Mouse (Mus musculus): ENCODE results near the gene Cavin3. TPM values are rescaled to one million over a fixed set of nuclear protein-coding genes. Genes with fewer than 3 reads are reported as not detected.
"Not testable (repeated sequence)": the region's sequence is repeated elsewhere in the genome, so short reads cannot be mapped to it uniquely, and the experiment has no call there.

Cavin3 gene
- polyA plus RNA-seq, 1 experiment from 2014 or later = 17.8 TPM

DNA sequence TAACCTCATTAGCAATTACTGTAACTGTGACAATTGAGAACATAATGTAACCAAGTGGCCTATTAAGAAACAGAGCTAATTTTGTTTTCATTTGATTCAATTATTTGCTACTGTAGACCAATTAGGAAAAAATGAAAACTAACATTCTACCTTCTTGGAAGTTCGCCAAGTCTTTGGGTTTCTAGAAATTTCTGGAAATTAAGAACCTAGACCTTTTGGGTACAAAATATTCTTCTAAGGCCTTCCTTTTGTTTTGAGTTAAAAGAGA, 4.7 kb downstream of the Cavin3 start:
- DNase-seq (ENCODE audit: low spot score) (no peak), ATAC-seq (replicated peaks; ENCODE audit: low FRiP score) (no peak)
- Histone ChIP-seq H3K9ac (ENCODE audit: low read depth, low read length) (no peak overlapping the region), H3K36me3 (ENCODE audit: control insufficient read depth, insufficient read depth, low read length) (no peaks in the 10 kb centered on the region), H3K27me3 (replicated peaks; ENCODE audit: control insufficient read depth, insufficient read depth, low read length) (peaks cover 17% of the 10 kb centered on the region), H3K4me1 (replicated peaks; ENCODE audit: control insufficient read depth, insufficient read depth, low read length) (peaks cover 5% of the 10 kb centered on the region), H3K9me3 (ENCODE audit: control insufficient read depth, low read length) (no peaks in the 10 kb centered on the region), H3K27ac (ENCODE audit: low read depth, low read length) (no peak overlapping the region), H3K4me2 (no peak overlapping the region), H3K4me3 (ENCODE audit: low read depth, low read length) (no peak overlapping the region)
- 84% methylated on average over 1 of the region's 1 CpGs for WGBS

DNA sequence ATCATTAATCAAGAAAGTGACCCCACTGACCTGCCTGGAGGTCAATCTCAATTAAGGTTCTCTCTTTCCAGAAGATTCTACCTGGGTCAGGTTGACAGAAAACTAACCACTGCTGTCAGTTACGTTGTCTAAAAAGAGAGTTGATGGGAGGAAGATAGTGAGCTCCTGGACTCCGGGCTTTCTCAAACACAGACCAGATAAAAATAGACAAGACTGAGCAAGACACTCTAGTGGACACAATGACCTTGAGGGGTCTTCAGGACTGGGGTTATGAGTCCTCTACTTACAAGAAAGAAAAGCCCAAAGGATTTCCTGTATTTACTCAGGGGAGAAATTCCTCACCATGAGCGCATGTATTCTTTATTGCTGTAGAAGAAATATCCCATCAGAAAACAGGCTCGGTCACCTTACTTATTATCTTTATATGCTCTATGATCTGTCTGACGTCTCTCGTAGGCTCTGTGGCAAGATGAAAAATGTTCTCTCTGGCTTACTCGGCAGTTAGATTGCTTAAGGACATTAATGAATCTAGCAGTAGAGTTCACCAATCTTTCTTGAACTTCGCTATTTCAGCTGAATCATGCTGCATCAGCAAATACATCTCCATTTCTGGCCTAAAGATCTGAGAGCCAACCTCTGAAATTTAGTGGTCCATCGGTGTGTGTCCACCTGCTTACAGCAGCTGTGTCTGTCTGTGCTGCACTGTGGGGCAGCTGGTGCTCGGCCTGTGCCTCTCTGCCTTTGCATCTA, 5.2 kb downstream of the Cavin3 start:
- Histone ChIP-seq H3K4me1 (replicated peaks; ENCODE audit: control insufficient read depth, insufficient read depth, low read length) (peaks cover 3% of the 10 kb centered on the region), H3K9me3 (ENCODE audit: control insufficient read depth, low read length) (no peaks in the 10 kb centered on the region), H3K9ac (ENCODE audit: low read depth, low read length) (no peak overlapping the region), H3K27me3 (replicated peaks; ENCODE audit: control insufficient read depth, insufficient read depth, low read length) (peaks cover 13% of the 10 kb centered on the region), H3K27ac (ENCODE audit: low read depth, low read length) (no peak overlapping the region), H3K36me3 (ENCODE audit: control insufficient read depth, insufficient read depth, low read length) (no peaks in the 10 kb centered on the region), H3K4me3 (ENCODE audit: low read depth, low read length) (no peak overlapping the region), H3K4me2 (no peak overlapping the region)
- WGBS = 75% methylated on average over 10 of the region's 10 CpGs
- ATAC-seq (replicated peaks; ENCODE audit: low FRiP score) (no peak), DNase-seq (ENCODE audit: low spot score) (no peak)

- Histone ChIP-seq H3K27me3 (replicated peaks; ENCODE audit: control insufficient read depth, insufficient read depth, low read length) (no peaks in the 10 kb centered on the region), H3K4me1 (replicated peaks; ENCODE audit: control insufficient read depth, insufficient read depth, low read length) (no peaks in the 10 kb centered on the region), H3K27ac (ENCODE audit: low read depth, low read length) (no peak overlapping the region), H3K9ac (ENCODE audit: low read depth, low read length) (no peak overlapping the region), H3K9me3 (ENCODE audit: control insufficient read depth, low read length) (no peaks in the 10 kb centered on the region), H3K4me2 (no peak overlapping the region), H3K4me3 (ENCODE audit: low read depth, low read length) (no peak overlapping the region), H3K36me3 (ENCODE audit: control insufficient read depth, insufficient read depth, low read length) (no peaks in the 10 kb centered on the region)
- WGBS = 61% methylated on average over 7 of the region's 7 CpGs
- ATAC-seq (replicated peaks; ENCODE audit: low FRiP score) (no peak), DNase-seq (ENCODE audit: low spot score) (no peak)
These were observed 6.6 kb downstream of the Cavin3 start for GRCm38 (mm10) chr7:105475396-105475949.

DNA sequence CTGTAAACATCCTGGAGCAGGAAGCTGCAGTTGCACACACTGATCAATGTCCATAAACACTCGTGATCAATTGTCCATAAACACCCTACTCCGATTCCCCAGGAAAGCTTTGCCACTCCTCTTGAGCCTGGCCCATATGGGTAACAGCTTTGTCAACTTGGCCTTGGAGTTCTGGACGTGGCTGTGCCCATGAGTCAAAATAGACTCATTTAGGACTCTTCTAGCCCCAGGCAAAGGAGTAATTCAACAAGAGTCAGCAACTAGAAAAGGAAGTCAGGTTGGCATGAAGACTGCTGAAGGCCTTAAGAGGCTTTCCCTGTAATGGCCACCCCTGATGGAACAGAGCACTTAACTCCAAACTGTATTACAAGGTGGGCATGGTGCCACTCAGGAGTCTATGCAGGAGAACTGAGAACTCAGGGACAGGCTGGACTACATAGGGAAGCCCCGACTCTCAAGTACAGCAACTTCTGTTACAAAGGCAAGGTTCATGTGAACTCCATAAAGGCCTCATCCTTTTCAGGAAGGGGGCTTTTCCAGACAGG, 7.3 kb downstream of the Cavin3 start:
- Histone ChIP-seq H3K4me2 (no peak overlapping the region), H3K36me3 (ENCODE audit: control insufficient read depth, insufficient read depth, low read length) (no peaks in the 10 kb centered on the region), H3K27me3 (replicated peaks; ENCODE audit: control insufficient read depth, insufficient read depth, low read length) (no peaks in the 10 kb centered on the region), H3K9ac (ENCODE audit: low read depth, low read length) (no peak overlapping the region), H3K4me3 (ENCODE audit: low read depth, low read length) (no peak overlapping the region), H3K9me3 (ENCODE audit: control insufficient read depth, low read length) (no peaks in the 10 kb centered on the region), H3K27ac (ENCODE audit: low read depth, low read length) (no peak overlapping the region), H3K4me1 (replicated peaks; ENCODE audit: control insufficient read depth, insufficient read depth, low read length) (no peaks in the 10 kb centered on the region)
- 77% methylated on average over 4 of the region's 4 CpGs for WGBS
- DNase-seq (ENCODE audit: low spot score) (no peak), ATAC-seq (replicated peaks; ENCODE audit: low FRiP score) (no peak)

GRCm38 (mm10) chr7:105472607-105473006, 9.5 kb downstream of the Cavin3 start:
- 63% methylated on average over 1 of the region's 1 CpGs for WGBS
- Histone ChIP-seq H3K4me3 (ENCODE audit: low read depth, low read length) (no peak overlapping the region), H3K27me3 (replicated peaks; ENCODE audit: control insufficient read depth, insufficient read depth, low read length) (no peaks in the 10 kb centered on the region), H3K27ac (ENCODE audit: low read depth, low read length) (no peak overlapping the region), H3K9me3 (ENCODE audit: control insufficient read depth, low read length) (no peaks in the 10 kb centered on the region), H3K4me2 (no peak overlapping the region), H3K9ac (ENCODE audit: low read depth, low read length) (no peak overlapping the region), H3K36me3 (ENCODE audit: control insufficient read depth, insufficient read depth, low read length) (no peaks in the 10 kb centered on the region), H3K4me1 (replicated peaks; ENCODE audit: control insufficient read depth, insufficient read depth, low read length) (no peaks in the 10 kb centered on the region)
- no peak for ATAC-seq (replicated peaks; ENCODE audit: low FRiP score)
- no peak for DNase-seq (ENCODE audit: low spot score)

DNA sequence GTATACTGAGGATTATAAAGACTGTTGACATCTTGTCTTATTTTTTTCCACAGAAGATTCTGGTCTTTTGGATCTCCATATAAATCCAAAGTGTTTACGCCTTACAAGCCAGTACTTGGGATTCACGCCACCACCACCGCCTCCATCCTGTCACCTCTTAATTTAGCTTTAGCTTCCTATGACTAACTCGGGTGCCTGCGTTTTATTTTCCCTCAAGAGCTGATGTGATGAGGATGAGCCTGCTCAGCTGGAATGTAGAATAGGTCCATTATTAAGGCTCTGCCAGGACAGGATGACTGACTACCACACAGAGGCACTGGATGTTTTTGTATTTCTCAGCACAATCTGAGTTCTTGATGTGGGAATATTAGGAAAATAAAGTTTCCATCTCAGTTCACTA, 16.6 kb downstream of the Cavin3 start:
- not testable (repeated sequence) for ATAC-seq (replicated peaks; ENCODE audit: low FRiP score); H3K27me3 ChIP-seq (replicated peaks; ENCODE audit: control insufficient read depth, insufficient read depth, low read length); H3K4me2 ChIP-seq; H3K9me3 ChIP-seq (ENCODE audit: control insufficient read depth, low read length); H3K27ac ChIP-seq (ENCODE audit: low read depth, low read length); H3K9ac ChIP-seq (ENCODE audit: low read depth, low read length); H3K36me3 ChIP-seq (ENCODE audit: control insufficient read depth, insufficient read depth, low read length); H3K4me3 ChIP-seq (ENCODE audit: low read depth, low read length); H3K4me1 ChIP-seq (replicated peaks; ENCODE audit: control insufficient read depth, insufficient read depth, low read length); DNase-seq (ENCODE audit: low spot score)
- 75% methylated on average over 5 of the region's 5 CpGs for WGBS

- H3K36me3 ChIP-seq (ENCODE audit: control insufficient read depth, insufficient read depth, low read length) = no peaks in the 10 kb centered on the region
- H3K4me2 ChIP-seq = no peak overlapping the region
- H3K4me1 ChIP-seq (replicated peaks; ENCODE audit: control insufficient read depth, insufficient read depth, low read length) = no peaks in the 10 kb centered on the region
- no peak overlapping the region for H3K4me3 ChIP-seq (ENCODE audit: low read depth, low read length)
- DNase-seq (ENCODE audit: low spot score) (no peak), ATAC-seq (replicated peaks; ENCODE audit: low FRiP score) (no peak)
- no peaks in the 10 kb centered on the region for H3K27me3 ChIP-seq (replicated peaks; ENCODE audit: control insufficient read depth, insufficient read depth, low read length)
- H3K9ac ChIP-seq (ENCODE audit: low read depth, low read length) = no peak overlapping the region
- H3K9me3 ChIP-seq (ENCODE audit: control insufficient read depth, low read length) = no peaks in the 10 kb centered on the region
- H3K27ac ChIP-seq (ENCODE audit: low read depth, low read length) = no peak overlapping the region
These were observed 23.6 kb downstream of the Cavin3 start for GRCm38 (mm10) chr7:105458546-105458945.

DNA sequence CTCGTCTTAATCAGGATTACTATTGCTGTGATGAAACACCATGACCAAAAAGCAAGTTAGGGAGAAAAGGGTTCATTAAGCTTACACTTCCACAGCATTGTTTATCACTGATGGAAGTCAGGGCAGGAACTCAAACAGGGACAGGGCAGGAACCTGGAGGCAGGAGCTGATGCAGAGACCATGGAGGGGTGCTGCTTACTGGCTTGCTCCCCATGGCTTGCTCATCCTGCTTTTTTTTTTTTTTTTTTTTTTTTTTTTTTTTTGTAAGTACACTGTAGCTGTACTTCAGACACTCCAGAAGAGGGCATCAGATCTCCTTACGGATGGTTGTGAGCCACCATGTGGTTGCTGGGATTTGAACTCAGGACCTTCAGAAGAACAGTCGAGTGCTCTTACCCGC, 28.8 kb downstream of the Cavin3 start:
- H3K9ac ChIP-seq (ENCODE audit: low read depth, low read length); H3K36me3 ChIP-seq (ENCODE audit: control insufficient read depth, insufficient read depth, low read length); ATAC-seq (replicated peaks; ENCODE audit: low FRiP score); H3K9me3 ChIP-seq (ENCODE audit: control insufficient read depth, low read length); H3K4me2 ChIP-seq; DNase-seq (ENCODE audit: low spot score); H3K4me1 ChIP-seq (replicated peaks; ENCODE audit: control insufficient read depth, insufficient read depth, low read length); H3K27ac ChIP-seq (ENCODE audit: low read depth, low read length); H3K4me3 ChIP-seq (ENCODE audit: low read depth, low read length); H3K27me3 ChIP-seq (replicated peaks; ENCODE audit: control insufficient read depth, insufficient read depth, low read length): not testable (repeated sequence)
- WGBS = 81% methylated on average over 4 of the region's 4 CpGs

- no peaks in the 10 kb centered on the region for H3K4me1 ChIP-seq (replicated peaks; ENCODE audit: control insufficient read depth, insufficient read depth, low read length)
- no peaks in the 10 kb centered on the region for H3K36me3 ChIP-seq (ENCODE audit: control insufficient read depth, insufficient read depth, low read length)
- H3K27ac ChIP-seq (ENCODE audit: low read depth, low read length) = no peak overlapping the region
- no peak overlapping the region for H3K9ac ChIP-seq (ENCODE audit: low read depth, low read length)
- no peaks in the 10 kb centered on the region for H3K27me3 ChIP-seq (replicated peaks; ENCODE audit: control insufficient read depth, insufficient read depth, low read length)
- H3K4me3 ChIP-seq (ENCODE audit: low read depth, low read length) = no peak overlapping the region
- no peak for ATAC-seq (replicated peaks; ENCODE audit: low FRiP score)
- no peaks in the 10 kb centered on the region for H3K9me3 ChIP-seq (ENCODE audit: control insufficient read depth, low read length)
- H3K4me2 ChIP-seq = no peak overlapping the region
- no peak for DNase-seq (ENCODE audit: low spot score)
- 57% methylated on average over 3 of the region's 3 CpGs for WGBS
These were observed 37.0 kb downstream of the Cavin3 start for GRCm38 (mm10) chr7:105445076-105445475.

Data from liver, embryonic 11.5 days (tissue).